Mouse (Mus musculus): ENCODE data around the gene Fam57b. TPM values are rescaled to one million over a fixed set of nuclear protein-coding genes. Genes with fewer than 3 reads are reported as not detected.

The Fam57b gene
- total and polyA plus RNA-seq, 3 experiments, result 0.30 TPM; not detected in 2

DNA sequence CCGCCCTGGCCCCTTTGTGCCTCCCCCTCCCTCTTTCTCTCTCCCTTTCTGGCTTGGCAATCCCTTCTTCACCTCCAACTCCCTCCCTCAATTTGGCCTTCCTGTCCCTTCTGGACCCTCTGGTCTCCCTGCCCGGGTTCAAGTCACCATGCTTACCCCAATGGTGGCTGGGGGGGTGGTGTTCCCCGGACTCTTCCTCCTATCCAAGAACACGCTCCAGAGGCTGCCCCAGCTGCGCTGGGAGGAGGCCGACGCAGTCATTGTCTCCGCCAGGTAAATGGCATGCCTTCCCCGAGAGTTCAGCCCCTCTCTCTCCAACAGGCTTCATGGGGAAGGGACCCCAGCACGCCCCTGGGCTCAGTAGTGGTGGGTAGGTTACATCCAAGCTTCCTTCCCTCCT is 26.5 kb downstream of the Fam57b start:
- H3K9ac ChIP-seq (ENCODE audit: insufficient read depth, low read depth), result no peak overlapping the region
- TF ChIP-seq E2F4 (IDR thresholded peaks at IDR 0.05; ENCODE audit: insufficient replicate concordance, low read depth, low read length) (no peak), ZKSCAN1 (IDR thresholded peaks at IDR 0.05; ENCODE audit: borderline replicate concordance, low read depth, low read length) (no peak), TCF12 (IDR thresholded peaks at IDR 0.05; ENCODE audit: low read depth, low read length) (no peak), EP300 (IDR thresholded peaks at IDR 0.05; ENCODE audit: low read length) (no peak), USF2 (conservative IDR thresholded peaks at IDR 0.05; ENCODE audit: low read depth, low read length) (no peak), MAX (IDR thresholded peaks at IDR 0.05; ENCODE audit: low read length) (no peak), KAT2A (IDR thresholded peaks at IDR 0.05; ENCODE audit: insufficient replicate concordance, low read length) (no peak), JUND (conservative IDR thresholded peaks at IDR 0.05; ENCODE audit: low read depth, low read length) (no peak), ETS1 (conservative IDR thresholded peaks at IDR 0.05; ENCODE audit: low read depth, low read length) (no peak), SIN3A (IDR thresholded peaks at IDR 0.05; ENCODE audit: low read length) (no peak), MEF2A (IDR thresholded peaks at IDR 0.05; ENCODE audit: borderline replicate concordance, low read depth, low read length) (no peak), RAD21 (IDR thresholded peaks at IDR 0.05; ENCODE audit: low read depth, low read length) (no peak), CTCF (conservative IDR thresholded peaks at IDR 0.05 in 1 of 2, IDR thresholded peaks at IDR 0.05 in 1 of 2; ENCODE audit: low read depth in 2 of 2, low read length in 2 of 2) (no peak)
- peaks cover 2% of the 10 kb centered on the region for H3K9me3 ChIP-seq (replicated peaks; ENCODE audit: low read length)
- H3K4me3 ChIP-seq (replicated peaks in 1 of 3; ENCODE audit: low read depth in 2 of 3, low read length in 2 of 3, poor library complexity in 1 of 3), result no peak overlapping the region
- dilution Hi-C loops (cut with MboI; ENCODE audit: extremely low pct_ligation_motif_present, extremely low pct_unique_long_range_greater_than_20kb, low sequenced_read_pairs) (no loop called here), in situ Hi-C loops (cut with MboI; ENCODE audit: low pct_ligation_motif_present, low pct_unique_long_range_greater_than_20kb, low sequenced_read_pairs) (no loop called here)
- H3K36me3 ChIP-seq (replicated peaks in 1 of 2; ENCODE audit: control insufficient read depth in 1 of 2, insufficient read depth in 1 of 2, low read length in 1 of 2), result no peaks in the 10 kb centered on the region
- H3K4me1 ChIP-seq (ENCODE audit: control insufficient read depth in 1 of 2, insufficient read depth in 2 of 2), result peaks cover 2 to 4% of the 10 kb centered on the region in 2 experiments; a peak in 1 of 4 replicates
- H3K79me2 ChIP-seq (replicated peaks; ENCODE audit: control insufficient read depth, extremely low read depth, insufficient read depth, poor library complexity, severe bottlenecking), result no peaks in the 10 kb centered on the region
- DNase-seq (ENCODE audit: extremely low read depth), result no peak
- H3K4me2 ChIP-seq (ENCODE audit: insufficient read depth, low read depth, poor library complexity, severe bottlenecking), result no peak overlapping the region
- H3K27ac ChIP-seq (ENCODE audit: insufficient read depth, low read depth), result no peak overlapping the region
- peaks cover 42% of the 10 kb centered on the region for H3K27me3 ChIP-seq (replicated peaks)

DNA sequence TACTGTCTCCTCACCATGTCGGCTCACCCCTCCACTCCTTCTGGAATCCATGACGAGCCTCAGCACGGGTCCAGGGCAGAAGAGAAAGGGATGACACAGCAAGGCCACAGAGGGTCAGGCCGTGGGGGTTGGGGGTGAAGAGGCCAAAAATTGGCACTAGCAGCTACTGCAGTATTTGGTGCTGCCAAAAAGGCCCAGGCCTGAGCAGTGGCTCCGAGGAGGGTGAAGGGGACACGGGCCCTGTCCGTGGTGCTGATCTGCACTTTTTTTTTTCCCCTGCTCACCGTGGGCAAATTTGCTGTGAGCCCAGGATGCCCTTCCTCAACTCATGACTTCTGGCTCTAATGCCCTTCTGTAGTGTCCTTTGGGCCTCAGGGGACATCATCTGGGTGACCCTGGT is 27.9 kb downstream of the Fam57b start:
- peak; percentile 77 for TF ChIP-seq ZNF384 (IDR thresholded peaks at IDR 0.05; ENCODE audit: low read depth, low read length)
- no peak for TF ChIP-seq HCFC1 (IDR thresholded peaks at IDR 0.05; ENCODE audit: low read depth, low read length)
- dilution Hi-C loops (cut with MboI; ENCODE audit: extremely low pct_ligation_motif_present, extremely low pct_unique_long_range_greater_than_20kb, low sequenced_read_pairs) (no loop called here), in situ Hi-C loops (cut with MboI; ENCODE audit: low pct_ligation_motif_present, low pct_unique_long_range_greater_than_20kb, low sequenced_read_pairs) (no loop called here)
- H3K36me3 ChIP-seq (replicated peaks in 1 of 2; ENCODE audit: control insufficient read depth in 1 of 2, insufficient read depth in 1 of 2, low read length in 1 of 2), result no peaks in the 10 kb centered on the region
- H3K4me3 ChIP-seq (replicated peaks in 1 of 3; ENCODE audit: low read depth in 2 of 3, low read length in 2 of 3, poor library complexity in 1 of 3), result no peak overlapping the region
- DNase-seq (ENCODE audit: extremely low read depth), result no peak
- no peak overlapping the region for H3K27ac ChIP-seq (ENCODE audit: insufficient read depth, low read depth)
- no peaks in the 10 kb centered on the region for H3K79me2 ChIP-seq (replicated peaks; ENCODE audit: control insufficient read depth, extremely low read depth, insufficient read depth, poor library complexity, severe bottlenecking)
- no peak overlapping the region for H3K9ac ChIP-seq (ENCODE audit: insufficient read depth, low read depth)
- H3K27me3 ChIP-seq (replicated peaks), result peaks cover 52% of the 10 kb centered on the region
- H3K9me3 ChIP-seq (replicated peaks; ENCODE audit: low read length), result no peaks in the 10 kb centered on the region
- H3K4me1 ChIP-seq (ENCODE audit: control insufficient read depth in 1 of 2, insufficient read depth in 2 of 2), result peaks cover 7 to 8% of the 10 kb centered on the region in 2 experiments; a peak in 2 of 4 replicates
- H3K4me2 ChIP-seq (ENCODE audit: insufficient read depth, low read depth, poor library complexity, severe bottlenecking), result no peak overlapping the region

DNA sequence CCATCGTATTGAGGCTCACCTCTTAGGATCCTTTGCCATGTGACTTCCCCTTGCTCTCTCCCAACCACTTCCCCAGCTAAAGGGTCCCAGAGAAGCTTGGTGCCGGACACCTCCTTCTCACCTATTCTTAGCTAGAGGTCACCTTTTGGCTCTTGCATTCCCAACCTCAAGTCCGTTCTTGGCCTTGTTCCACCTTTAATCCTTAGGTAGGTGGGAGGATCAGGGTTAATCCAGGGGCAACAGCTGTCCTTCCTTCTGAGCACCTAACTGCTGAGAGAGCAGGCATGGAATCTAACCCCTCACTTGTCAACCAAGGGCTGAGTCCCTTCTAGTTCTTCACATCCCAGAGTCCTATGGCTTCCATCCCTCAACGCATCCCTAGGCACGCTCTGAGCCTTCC is 28.5 kb downstream of the Fam57b start:
- Histone ChIP-seq H3K27me3 (replicated peaks) (peaks cover 57% of the 10 kb centered on the region), H3K4me3 (replicated peaks in 1 of 3; ENCODE audit: low read depth in 2 of 3, low read length in 2 of 3, poor library complexity in 1 of 3) (no peak overlapping the region), H3K9me3 (replicated peaks; ENCODE audit: low read length) (no peaks in the 10 kb centered on the region), H3K4me2 (ENCODE audit: insufficient read depth, low read depth, poor library complexity, severe bottlenecking) (no peak overlapping the region), H3K79me2 (replicated peaks; ENCODE audit: control insufficient read depth, extremely low read depth, insufficient read depth, poor library complexity, severe bottlenecking) (no peaks in the 10 kb centered on the region), H3K36me3 (replicated peaks in 1 of 2; ENCODE audit: control insufficient read depth in 1 of 2, insufficient read depth in 1 of 2, low read length in 1 of 2) (no peaks in the 10 kb centered on the region), H3K27ac (ENCODE audit: insufficient read depth, low read depth) (no peak overlapping the region), H3K4me1 (ENCODE audit: control insufficient read depth in 1 of 2, insufficient read depth in 2 of 2) (peaks cover 7 to 8% of the 10 kb centered on the region in 2 experiments; a peak in 2 of 4 replicates), H3K9ac (ENCODE audit: insufficient read depth, low read depth) (no peak overlapping the region)
- in situ Hi-C loops (cut with MboI; ENCODE audit: low pct_ligation_motif_present, low pct_unique_long_range_greater_than_20kb, low sequenced_read_pairs) (no loop called here), dilution Hi-C loops (cut with MboI; ENCODE audit: extremely low pct_ligation_motif_present, extremely low pct_unique_long_range_greater_than_20kb, low sequenced_read_pairs) (no loop called here)
- TF ChIP-seq POLR2A (IDR thresholded peaks at IDR 0.05; ENCODE audit: low read depth, low read length), result no peak
- DNase-seq (ENCODE audit: extremely low read depth), result no peak
